ENCODE assay signal across 29 mouse cellular contexts in the genomic region with DNA sequence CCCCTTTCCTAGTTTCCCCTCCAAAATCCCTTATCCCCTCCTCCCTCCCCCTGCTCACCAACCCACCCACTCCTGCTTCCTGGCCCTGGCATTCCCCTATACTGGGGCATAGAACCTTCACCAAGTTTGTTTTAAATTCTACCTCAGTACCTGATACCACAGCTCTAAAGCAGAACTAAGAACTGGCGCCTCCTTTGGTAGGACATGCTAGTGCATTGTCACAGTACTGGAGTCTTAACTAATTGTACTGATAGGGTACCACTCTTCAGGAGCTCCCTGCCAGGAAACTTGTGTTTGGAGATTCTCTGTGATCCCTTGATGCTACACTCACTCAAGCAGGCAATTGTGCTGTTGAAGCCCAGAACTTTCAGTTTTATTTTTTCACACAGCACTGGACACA.
A peak's percentile ranks its signal among the peaks of the same experiment; 100 is the strongest.
DNase-seq lines count a peak whose midpoint lies in the region; ATAC-seq and TF ChIP-seq lines count a peak whose summit lies in the region.
"Had no signal": no experiment of that assay in that cellular context is flagged by ENCODE, and none has a peak within 500 bp of the region (broad histone marks: within the 10 kb centered on the region; RNA-seq: fewer than 3 reads in every experiment).

No protein-coding gene starts in this region.

- CTCF ChIA-PET in Patski (lab: Charles Lee): interaction anchor here (1.4 kb wide), 1 partner anchor 35 kb away, joined by 3 read pairs; no protein-coding TSS in a partner anchor

- H3K27ac ChIP-seq in heart, embryonic 10.5 days: no peak overlapping the region
- H3K27ac ChIP-seq in midbrain, embryonic 11.5 days (ENCODE audit: low read depth, low read length): no peak overlapping the region
- no peak overlapping the region for H3K27ac ChIP-seq in midbrain, postnatal 0 days (ENCODE audit: low read depth, low read length)
- H3K27ac ChIP-seq: embryonic facial prominence, embryonic 12.5 days; forebrain, embryonic 10.5 days; forebrain, embryonic 15.5 days; gastrocnemius, adult 2 months; liver, embryonic 12.5 days; midbrain, embryonic 13.5 days; neural tube, embryonic 15.5 days; stomach, embryonic 15.5 days had no signal

- H3K4me3 ChIP-seq in heart, embryonic 10.5 days: no peak overlapping the region
- H3K4me3 ChIP-seq in midbrain, embryonic 11.5 days (ENCODE audit: low read depth, low read length): no peak overlapping the region
- H3K4me3 ChIP-seq in midbrain, postnatal 0 days (ENCODE audit: low read depth, low read length): no peak overlapping the region
- H3K4me3 ChIP-seq: embryonic facial prominence, embryonic 12.5 days; forebrain, embryonic 10.5 days; forebrain, embryonic 15.5 days; gastrocnemius, adult 2 months; liver, embryonic 12.5 days; midbrain, embryonic 13.5 days; neural tube, embryonic 15.5 days; stomach, embryonic 15.5 days had no signal

- no peaks in the 10 kb centered on the region for H3K27me3 ChIP-seq in heart, embryonic 10.5 days (ENCODE audit: insufficient read depth, poor library complexity, severe bottlenecking)
- H3K27me3 ChIP-seq in midbrain, embryonic 11.5 days (ENCODE audit: control insufficient read depth, insufficient read depth, low read length): no peaks in the 10 kb centered on the region
- H3K27me3 ChIP-seq in midbrain, postnatal 0 days (ENCODE audit: insufficient read depth, low read length): no peaks in the 10 kb centered on the region
- H3K27me3 ChIP-seq in Patski: no peaks in the 10 kb centered on the region
- H3K27me3 ChIP-seq: embryonic facial prominence, embryonic 12.5 days; forebrain, embryonic 15.5 days; liver, embryonic 12.5 days; midbrain, embryonic 13.5 days; neural tube, embryonic 15.5 days; stomach, embryonic 15.5 days had no signal

- 66% methylated on average over 1 of the region's 1 CpGs for WGBS in heart, embryonic 10.5 days
- WGBS in midbrain, embryonic 11.5 days: 59% methylated on average over 1 of the region's 1 CpGs
- 74% methylated on average over 1 of the region's 1 CpGs for WGBS in midbrain, postnatal 0 days

- peak; percentile 14 for DNase-seq in heart, embryonic 10.5 days (ENCODE audit: low spot score)
- DNase-seq in heart, postnatal 10 days: no peak
- peak; percentile 26 for DNase-seq in midbrain, embryonic 11.5 days (ENCODE audit: low spot score, missing footprints)
- DNase-seq in midbrain, postnatal 0 days (ENCODE audit: low spot score): no peak
- DNase-seq in Patski (ENCODE audit: low read depth, low spot score): no peak
- DNase-seq: adrenal gland, adult 2 months; cerebellum, adult 2 months; cerebellum, postnatal 25 days; gastrocnemius, adult 2 months; kidney, postnatal 25 days; left cerebral cortex, postnatal 4 days; lung, adult 2 months; lung, postnatal 14 days; retina, postnatal 1 day; right cerebral cortex, postnatal 25 days; thymus, postnatal 25 days had no signal

- H3K4me1 ChIP-seq in heart, embryonic 10.5 days: no peaks in the 10 kb centered on the region
- H3K4me1 ChIP-seq in midbrain, embryonic 11.5 days (ENCODE audit: control insufficient read depth, insufficient read depth, low read length): no peaks in the 10 kb centered on the region
- H3K4me1 ChIP-seq in midbrain, postnatal 0 days (ENCODE audit: insufficient read depth, low read length): no peaks in the 10 kb centered on the region
- H3K4me1 ChIP-seq: embryonic facial prominence, embryonic 12.5 days; forebrain, embryonic 10.5 days; forebrain, embryonic 15.5 days; liver, embryonic 12.5 days; midbrain, embryonic 13.5 days; neural tube, embryonic 15.5 days; stomach, embryonic 15.5 days had no signal

- H3K4me2 ChIP-seq in midbrain, embryonic 11.5 days: no peak overlapping the region
- H3K4me2 ChIP-seq in midbrain, postnatal 0 days (ENCODE audit: low read depth, low read length, poor library complexity, severe bottlenecking): no peak overlapping the region
- H3K4me2 ChIP-seq: embryonic facial prominence, embryonic 12.5 days; forebrain, embryonic 15.5 days; liver, embryonic 12.5 days; midbrain, embryonic 13.5 days; neural tube, embryonic 15.5 days; stomach, embryonic 15.5 days had no signal

- ATAC-seq in midbrain, embryonic 11.5 days (ENCODE audit: low FRiP score): no peak
- no peak for ATAC-seq in midbrain, postnatal 0 days (ENCODE audit: low FRiP score)
- ATAC-seq in Patski: no peak
- ATAC-seq in megakaryocyte-erythroid progenitor cell, adult 5-6 weeks (replicated peaks; ENCODE audit: low FRiP score, low TSS enrichment, poor library complexity, severe bottlenecking): 0 out of 2 replicates have a peak, but pooled peaks have one; percentile 47
- ATAC-seq in erythroblast, adult 5-6 weeks (replicated peaks; ENCODE audit: low FRiP score, poor library complexity, severe bottlenecking): no peak
- ATAC-seq in frontal cortex, adult (ENCODE audit: low TSS enrichment): no peak
- ATAC-seq: activated CD4-positive, CD25-positive, alpha-beta regulatory T cell, adult 4 months; forebrain, embryonic 15.5 days; hindbrain, embryonic 16.5 days; intestine, embryonic 16.5 days; liver, embryonic 12.5 days; midbrain, embryonic 13.5 days had no signal

- intact Hi-C loops in heart, postnatal 10 days (cut with DNase I): no loop called here

- POLR2A ChIA-PET in Patski (lab: Charles Lee): no interaction called here

- no peaks in the 10 kb centered on the region for H3K36me3 ChIP-seq in heart, embryonic 10.5 days
- no peaks in the 10 kb centered on the region for H3K36me3 ChIP-seq in midbrain, embryonic 11.5 days (ENCODE audit: control insufficient read depth, insufficient read depth, low read length)
- H3K36me3 ChIP-seq in midbrain, postnatal 0 days (ENCODE audit: insufficient read depth, low read length): no peaks in the 10 kb centered on the region
- H3K36me3 ChIP-seq: embryonic facial prominence, embryonic 12.5 days; forebrain, embryonic 10.5 days; forebrain, embryonic 15.5 days; liver, embryonic 12.5 days; midbrain, embryonic 13.5 days; neural tube, embryonic 15.5 days; stomach, embryonic 15.5 days had no signal

- no peak overlapping the region for H3K9ac ChIP-seq in midbrain, embryonic 11.5 days (ENCODE audit: low read length)
- no peak overlapping the region for H3K9ac ChIP-seq in midbrain, postnatal 0 days (replicated peaks; ENCODE audit: low read length, poor library complexity, severe bottlenecking)
- H3K9ac ChIP-seq: embryonic facial prominence, embryonic 12.5 days; forebrain, embryonic 15.5 days; liver, embryonic 12.5 days; midbrain, embryonic 13.5 days; neural tube, embryonic 15.5 days; stomach, embryonic 15.5 days had no signal

- no peaks in the 10 kb centered on the region for H3K9me3 ChIP-seq in heart, embryonic 10.5 days
- no peaks in the 10 kb centered on the region for H3K9me3 ChIP-seq in midbrain, embryonic 11.5 days (ENCODE audit: control insufficient read depth, low read length)
- no peaks in the 10 kb centered on the region for H3K9me3 ChIP-seq in midbrain, postnatal 0 days (ENCODE audit: low read length)
- H3K9me3 ChIP-seq: embryonic facial prominence, embryonic 12.5 days; forebrain, embryonic 10.5 days; forebrain, embryonic 15.5 days; liver, embryonic 12.5 days; midbrain, embryonic 13.5 days; neural tube, embryonic 15.5 days; stomach, embryonic 15.5 days had no signal

- in situ Hi-C loops in Patski (cut with MboI; ENCODE audit: low pct_unique_long_range_greater_than_20kb): no loop called here

- no peak for TF ChIP-seq CTCF in midbrain, postnatal 0 days (IDR thresholded peaks at IDR 0.05)
- TF ChIP-seq CTCF in Patski (IDR thresholded peaks at IDR 0.05): peak; percentile 15

Comparison
In these comparisons a context has a peak if more than half of its experiments do, and no peak if none do; other contexts are left out.
1. DNase-seq: peak in heart, embryonic 10.5 days (single experiment) and midbrain, embryonic 11.5 days (single experiment); none in heart, postnatal 10 days (0 of 2), midbrain, postnatal 0 days (single experiment) and Patski (single experiment).